Mouse (Mus musculus) layer of hippocampus, postnatal 36 days (tissue): ENCODE measurements around the gene Tcaf3. TPM values are rescaled to one million over a fixed set of nuclear protein-coding genes. Genes with fewer than 3 reads are reported as not detected.

Source experiments
- DNase-seq, 2 experiments: peaks; one replicate each; pipeline ENCODE4 v3.0.0; 2022
- total RNA-seq, 2 experiments: library from RNA; stranded (reverse); gene quantifications; 2 replicates each; pipeline ENCODE4 v1.2.3; 2021

The Tcaf3 gene
- total RNA-seq, 2 experiments from 2014 or later: not detected

- DNase-seq: no peak
These were observed 55.2 kb downstream of the Tcaf3 start for GRCm38 (mm10) chr6:42542036-42543031.

GRCm38 (mm10) chr6:42540681-42541080 lies 56.8 kb downstream of the Tcaf3 start:
- DNase-seq: no peak

GRCm38 (mm10) chr6:42539711-42540110 lies 57.8 kb downstream of the Tcaf3 start:
- no peak for DNase-seq

Other genes starting within 250 kb of the Tcaf3 start
- gene Zyx, start 248.1 kb downstream of the Tcaf3 start, total RNA-seq: 10 to 100 TPM; 42.8 to 45.0 TPM
- gene Epha1, start 224.4 kb downstream of the Tcaf3 start, total RNA-seq: under 1 TPM in 1 of 2 experiments, not detected in 1; 0.15 TPM
- gene Tas2r143, start 197.5 kb downstream of the Tcaf3 start, total RNA-seq: under 1 TPM in 1 of 2 experiments, not detected in 1; 0.40 TPM
- gene Tas2r135, start 192.3 kb downstream of the Tcaf3 start, total RNA-seq: not detected
- not detected for gene Tas2r126, start 163.2 kb downstream of the Tcaf3 start, total RNA-seq
- not detected for gene Olfr458, start 132.5 kb downstream of the Tcaf3 start, total RNA-seq
- gene Olfr457, start 121.4 kb downstream of the Tcaf3 start, total RNA-seq: not detected
- not detected for gene Olfr456, start 110.5 kb downstream of the Tcaf3 start, total RNA-seq
- gene Olfr455, start 50.1 kb downstream of the Tcaf3 start, total RNA-seq: not detected
- under 1 TPM; 0.56 to 0.62 TPM for gene Tcaf2, start 47.6 kb upstream of the Tcaf3 start, total RNA-seq
- 100 to 1,000 TPM; 221 to 227 TPM for gene Tcaf1, start 112.4 kb upstream of the Tcaf3 start, total RNA-seq
- not detected for gene Olfr453, start 141.7 kb upstream of the Tcaf3 start, total RNA-seq
- not detected for gene Olfr38, start 158.7 kb upstream of the Tcaf3 start, total RNA-seq
- not detected for gene Olfr452, start 187.4 kb upstream of the Tcaf3 start, total RNA-seq
- not detected for gene Olfr450, start 214.2 kb upstream of the Tcaf3 start, total RNA-seq
- gene Olfr449, start 236.7 kb upstream of the Tcaf3 start, total RNA-seq: not detected